Mouse (Mus musculus) frontal cortex, postnatal 10 days (tissue): Measurements from ENCODE around the gene Slc5a1.

Experiments used
- DNase-seq, 2 experiments: peaks; one replicate each; pipeline ENCODE4 v3.0.0; 2022; ENCODE audit warnings: low spot score in 2 of 2, mixed read lengths in 1 of 2

The Slc5a1 gene

GRCm38 (mm10) chr5:33104025-33104481, at the start of gene Slc5a1:
Gene Slc5a1, plus strand, starts transcription at chr5:33104219.
- no peak for DNase-seq

GRCm38 (mm10) chr5:33056126-33056765, 47.8 kb upstream of the Slc5a1 start:
- no peak for DNase-seq

GRCm38 (mm10) chr5:33070071-33070470, 33.9 kb upstream of the Slc5a1 start:
- DNase-seq: no peak

- no peak for DNase-seq
Observed at GRCm38 (mm10) chr5:33076490-33077191, 27.4 kb upstream of the Slc5a1 start.

DNA sequence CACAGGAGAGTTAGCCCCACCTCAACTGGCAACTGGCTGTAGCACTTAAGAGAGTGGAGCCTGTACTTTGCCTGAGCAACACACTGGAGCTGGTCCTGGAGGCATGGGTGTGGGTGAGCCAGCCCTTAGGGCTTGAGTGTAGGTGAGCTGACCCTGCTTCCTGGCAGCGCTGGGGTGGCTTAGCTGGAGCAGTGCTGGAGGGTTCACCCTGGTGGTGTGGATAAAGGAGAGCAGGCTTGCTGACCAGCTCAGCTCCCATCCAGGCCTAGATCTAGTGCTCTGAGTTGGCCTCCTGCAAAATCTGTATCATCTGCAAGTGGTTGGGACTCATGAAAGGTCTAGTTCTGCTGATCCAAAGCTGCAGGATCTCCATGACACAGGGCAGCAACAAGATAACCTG, 21.1 kb upstream of the Slc5a1 start:
- DNase-seq: no peak

DNA sequence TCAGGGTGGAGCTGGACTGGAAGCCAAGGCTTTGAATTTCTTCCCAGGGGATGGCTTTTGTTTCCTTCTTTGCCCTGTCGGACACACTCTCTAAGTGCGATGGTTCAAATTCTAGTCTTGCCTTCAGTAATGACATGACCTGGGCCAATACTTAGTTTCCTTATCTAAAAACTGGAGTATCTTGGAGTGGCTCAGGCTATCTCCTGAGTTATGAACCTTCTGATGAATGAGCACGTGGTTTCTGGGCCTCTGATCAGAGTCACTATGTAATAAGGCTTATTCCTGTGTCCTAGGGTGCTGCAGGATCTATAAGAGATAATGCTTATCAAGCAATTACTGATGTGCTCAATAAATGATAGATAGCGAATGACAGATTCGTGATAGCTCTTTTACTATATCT, 19.4 kb upstream of the Slc5a1 start:
- no peak for DNase-seq

DNA sequence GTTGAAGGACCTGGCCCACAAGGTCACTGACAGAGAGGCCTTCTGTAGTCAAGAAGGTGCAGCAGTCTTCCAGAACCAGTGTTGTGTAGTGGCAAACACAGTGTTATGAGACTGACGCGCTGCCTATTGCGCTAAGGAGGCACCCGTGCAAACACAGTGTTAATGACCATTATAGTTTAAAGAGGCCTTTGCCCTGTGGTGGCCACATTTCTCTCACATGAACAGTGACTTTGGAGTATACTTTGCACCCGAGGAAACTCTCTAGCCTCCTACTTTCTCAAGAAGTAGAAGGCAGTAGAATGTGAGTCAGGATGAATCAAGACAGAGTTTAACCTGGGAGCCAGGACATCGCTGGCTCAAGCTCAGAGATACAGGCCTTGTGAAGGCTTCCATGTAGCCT, 12.7 kb upstream of the Slc5a1 start:
- no peak for DNase-seq

- DNase-seq: no peak
Observed at GRCm38 (mm10) chr5:33095315-33095714, 8.7 kb upstream of the Slc5a1 start.

- DNase-seq: no peak
Observed at GRCm38 (mm10) chr5:33102369-33103055, 1.5 kb upstream of the Slc5a1 start.

DNA sequence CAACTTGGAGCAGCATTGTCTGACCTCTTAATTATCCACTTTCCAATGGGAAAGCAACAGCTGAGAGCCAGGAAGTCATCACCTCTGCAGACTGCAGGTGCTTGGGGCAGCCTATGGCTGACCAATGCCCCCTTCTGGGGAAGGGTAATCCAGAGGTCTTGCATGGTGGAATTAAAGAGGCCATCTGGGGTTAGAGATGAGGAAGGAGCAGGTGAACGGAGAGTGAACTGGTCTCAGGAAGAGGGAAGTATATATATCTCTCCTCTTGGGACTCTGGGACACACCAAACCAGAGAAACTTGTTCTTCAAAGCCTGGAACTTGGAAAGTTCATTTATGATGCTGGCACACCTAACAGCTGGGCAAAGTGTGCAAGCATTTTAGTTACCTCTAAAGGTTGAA, 857 bp downstream of the Slc5a1 start:
- no peak for DNase-seq

GRCm38 (mm10) chr5:33105660-33106059, 1.6 kb downstream of the Slc5a1 start:
- DNase-seq: no peak

DNA sequence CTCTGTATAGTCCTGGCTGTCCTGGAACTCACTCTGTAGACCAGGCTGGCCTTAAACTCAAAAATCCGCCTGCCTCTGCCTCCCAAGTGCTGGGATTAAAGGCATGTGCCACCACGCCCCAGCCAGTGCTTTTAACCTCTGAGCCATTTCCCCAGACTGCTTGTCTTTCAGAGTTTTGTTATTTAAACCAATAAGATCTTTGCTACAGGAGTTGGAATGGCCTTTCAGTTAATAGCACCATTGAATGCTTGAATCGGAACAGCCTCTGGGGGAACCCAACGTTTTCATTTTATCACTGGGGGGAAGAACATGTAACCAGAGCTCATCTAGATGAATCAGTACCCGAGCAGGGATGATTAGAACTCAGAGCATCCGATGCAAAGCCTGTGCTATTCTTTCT, 3.0 kb downstream of the Slc5a1 start:
- no peak for DNase-seq

- no peak for DNase-seq
Observed at GRCm38 (mm10) chr5:33107778-33108405, 3.9 kb downstream of the Slc5a1 start.

GRCm38 (mm10) chr5:33121871-33122315, 17.9 kb downstream of the Slc5a1 start:
- DNase-seq: no peak

- DNase-seq: no peak
Observed at GRCm38 (mm10) chr5:33123658-33124057, 19.6 kb downstream of the Slc5a1 start.

DNA sequence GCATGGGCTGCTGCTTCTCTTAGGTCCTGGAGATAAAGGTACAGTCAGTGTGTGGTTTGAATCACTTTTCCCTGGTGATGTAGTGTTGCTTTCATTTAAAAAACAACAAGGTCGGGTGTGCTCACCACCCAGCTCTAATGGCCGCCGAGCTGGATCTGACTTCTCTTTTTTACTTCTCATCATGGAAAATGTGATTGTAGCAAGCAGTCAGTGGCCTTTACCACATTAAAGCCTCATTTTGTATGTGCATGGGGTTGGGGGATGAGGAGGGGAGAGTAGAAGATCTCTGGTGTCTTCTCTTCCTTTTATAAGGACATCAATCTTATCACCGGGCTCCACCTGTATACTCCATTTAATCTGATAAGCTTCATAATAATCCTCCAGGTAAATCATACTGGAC, 21.3 kb downstream of the Slc5a1 start:
- DNase-seq: no peak

DNA sequence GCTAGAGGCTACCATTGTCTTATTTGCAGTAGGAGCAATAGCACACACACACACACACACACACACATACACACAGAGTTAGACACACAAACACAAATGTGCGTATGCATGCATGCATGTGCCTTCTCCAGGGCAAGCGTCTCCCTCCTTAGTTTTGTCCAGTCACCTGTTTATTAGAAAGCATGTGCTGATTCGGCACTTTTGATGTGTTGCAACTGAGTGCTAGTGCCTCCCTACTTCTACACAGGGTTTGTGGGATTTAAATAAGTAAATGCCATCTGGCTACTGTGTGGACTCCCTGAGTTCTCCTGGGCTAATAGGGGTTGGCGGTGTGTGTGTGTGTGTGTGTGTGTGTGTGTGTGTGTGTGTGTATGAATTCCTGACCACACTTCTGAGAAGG, 30.1 kb downstream of the Slc5a1 start:
- DNase-seq: no peak

DNA sequence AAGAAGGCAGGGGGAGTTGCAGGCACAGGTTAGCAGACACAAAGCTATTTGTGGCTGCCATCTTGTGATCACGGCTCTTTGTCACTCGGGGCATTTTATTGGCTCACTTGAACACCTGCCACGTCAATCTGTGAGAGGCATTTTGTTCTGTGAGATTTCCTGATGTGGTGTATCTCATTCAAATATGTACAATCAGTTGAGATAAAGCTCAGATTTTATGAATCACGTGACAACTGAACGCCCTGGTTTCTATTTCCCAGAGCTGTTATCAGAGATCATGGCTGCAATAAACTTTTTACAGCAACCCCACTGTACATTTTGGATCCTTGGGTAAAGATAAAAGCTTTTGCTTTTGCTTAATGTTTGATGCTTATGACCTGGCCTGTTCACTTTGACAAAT, 31.6 kb downstream of the Slc5a1 start:
- DNase-seq: no peak

DNA sequence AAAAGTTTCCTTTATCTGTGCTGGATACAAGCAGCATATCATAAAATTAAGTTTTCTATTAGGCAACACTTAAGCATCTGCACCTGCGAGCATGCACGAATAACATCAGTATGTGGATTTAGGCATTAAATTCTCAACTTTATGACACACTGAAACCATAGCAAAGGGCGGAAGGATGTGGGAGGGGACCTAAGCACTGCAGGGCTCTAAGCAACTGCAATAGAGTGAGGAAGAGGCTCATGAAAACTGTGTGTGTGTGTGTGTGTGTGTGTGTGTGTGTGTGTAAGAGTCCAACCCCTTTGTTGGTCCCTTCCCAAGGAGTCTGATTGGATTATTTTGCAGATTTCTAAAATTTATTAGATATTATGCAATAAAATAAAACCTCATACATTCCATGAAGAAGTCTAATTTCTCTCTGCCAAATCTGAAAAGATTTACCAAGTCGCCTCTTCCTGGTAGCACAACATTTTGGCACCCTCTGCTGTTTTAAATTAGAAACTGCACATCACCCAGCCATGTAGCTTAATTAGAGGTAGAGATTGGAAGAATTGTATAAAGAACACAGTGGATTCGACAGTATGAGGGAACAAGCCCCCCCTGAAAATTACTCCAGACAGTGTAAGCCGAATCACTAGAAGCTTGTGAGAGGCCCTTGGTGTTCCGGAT, 38.9 kb downstream of the Slc5a1 start:
- peak; percentile 15 to 34 for DNase-seq

- no peak for DNase-seq
Observed at GRCm38 (mm10) chr5:33144025-33144424, 40.0 kb downstream of the Slc5a1 start.

DNA sequence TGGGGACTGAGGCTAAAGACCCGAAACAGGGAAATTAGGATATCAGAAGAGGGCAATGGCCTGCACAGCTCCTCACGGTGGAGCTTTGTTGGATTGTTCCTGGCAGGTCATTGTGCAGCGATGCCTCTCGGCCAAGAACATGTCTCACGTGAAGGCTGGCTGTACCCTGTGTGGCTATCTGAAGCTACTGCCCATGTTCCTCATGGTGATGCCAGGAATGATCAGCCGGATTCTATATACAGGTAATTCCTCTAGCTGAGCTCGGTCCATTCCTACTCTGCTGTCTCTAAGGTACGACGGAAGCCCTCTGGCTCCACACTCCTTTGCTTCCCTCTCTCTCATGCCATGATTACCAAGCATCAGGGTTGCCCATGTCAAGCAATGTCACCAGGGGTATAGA, 42.8 kb downstream of the Slc5a1 start:
- DNase-seq: no peak

- DNase-seq: no peak
Observed at GRCm38 (mm10) chr5:33147691-33148090, 43.7 kb downstream of the Slc5a1 start.
